Mouse (Mus musculus): ENCODE results near the gene Cul7.

Gene Cul7

DNA sequence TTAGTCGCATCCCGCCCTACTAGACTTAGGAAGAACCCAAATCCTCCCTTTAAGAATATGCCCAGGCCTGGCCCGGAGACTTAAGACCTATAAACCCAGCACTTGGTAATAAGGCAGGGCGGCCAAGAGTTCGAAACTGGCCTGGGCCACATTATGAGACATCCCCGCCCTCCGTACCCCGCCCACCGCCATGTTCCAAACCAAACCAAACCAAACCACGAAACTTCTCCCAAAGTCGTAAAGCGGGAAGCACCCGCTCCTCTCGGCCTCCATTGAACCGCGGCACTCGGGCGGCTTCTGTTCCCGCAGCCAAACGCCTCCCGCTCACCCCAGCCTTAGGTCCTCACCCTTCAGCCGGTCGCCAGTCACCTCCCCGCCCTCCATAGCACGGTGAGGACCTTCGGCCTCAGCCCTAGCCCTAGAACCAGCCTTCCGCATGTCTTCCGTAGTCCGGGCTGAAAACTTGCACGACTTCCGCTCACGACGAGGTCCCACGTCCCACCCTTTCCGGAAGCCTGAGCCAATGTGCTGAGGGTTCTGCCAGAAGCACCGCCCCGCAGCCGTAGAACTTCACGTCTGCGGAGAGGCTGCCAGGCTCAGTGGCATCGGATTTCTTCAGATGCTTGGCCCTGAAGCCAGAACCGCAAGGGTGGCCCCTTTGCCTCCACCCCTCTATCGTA, 23.9 kb downstream of the Cul7 start, which contains the start of gene Rrp36:
Gene Rrp36 (minus strand): TSS at position 503 of the 680 bp plus-strand sequence.
- peak; percentile 77 to 83 for DNase-seq

GRCm38 (mm10) chr17:46674530-46675283, 24.6 kb downstream of the Cul7 start:
- DNase-seq: peak in 1 of 2 experiments; percentile 25

DNA sequence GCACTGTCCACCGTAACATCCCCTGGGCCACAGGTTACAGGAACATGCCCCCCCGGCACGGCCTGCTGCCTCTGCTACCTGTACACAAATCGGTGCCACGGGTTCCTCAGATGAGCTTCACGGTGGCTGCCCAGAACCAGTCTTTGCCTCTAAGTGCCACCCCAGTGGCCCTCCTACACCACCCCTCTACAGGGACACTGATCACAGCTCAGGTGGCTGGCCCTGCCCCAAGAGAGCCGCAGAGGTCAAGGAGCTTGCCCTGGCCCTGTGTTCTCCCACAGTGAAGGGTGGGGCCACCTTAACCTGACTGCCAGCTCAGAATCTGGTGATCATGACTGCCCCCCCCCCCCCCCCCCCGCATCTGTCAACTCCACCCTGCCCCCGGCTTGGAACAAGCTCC, 28.3 kb downstream of the Cul7 start, which contains the start of gene Mea1:
Gene Mea1 (plus strand): TSS at position 378 of the 400 bp plus-strand sequence.
- DNase-seq: no peak

- DNase-seq: no peak
These were observed 28.8 kb downstream of the Cul7 start for GRCm38 (mm10) chr17:46678911-46679310.

DNA sequence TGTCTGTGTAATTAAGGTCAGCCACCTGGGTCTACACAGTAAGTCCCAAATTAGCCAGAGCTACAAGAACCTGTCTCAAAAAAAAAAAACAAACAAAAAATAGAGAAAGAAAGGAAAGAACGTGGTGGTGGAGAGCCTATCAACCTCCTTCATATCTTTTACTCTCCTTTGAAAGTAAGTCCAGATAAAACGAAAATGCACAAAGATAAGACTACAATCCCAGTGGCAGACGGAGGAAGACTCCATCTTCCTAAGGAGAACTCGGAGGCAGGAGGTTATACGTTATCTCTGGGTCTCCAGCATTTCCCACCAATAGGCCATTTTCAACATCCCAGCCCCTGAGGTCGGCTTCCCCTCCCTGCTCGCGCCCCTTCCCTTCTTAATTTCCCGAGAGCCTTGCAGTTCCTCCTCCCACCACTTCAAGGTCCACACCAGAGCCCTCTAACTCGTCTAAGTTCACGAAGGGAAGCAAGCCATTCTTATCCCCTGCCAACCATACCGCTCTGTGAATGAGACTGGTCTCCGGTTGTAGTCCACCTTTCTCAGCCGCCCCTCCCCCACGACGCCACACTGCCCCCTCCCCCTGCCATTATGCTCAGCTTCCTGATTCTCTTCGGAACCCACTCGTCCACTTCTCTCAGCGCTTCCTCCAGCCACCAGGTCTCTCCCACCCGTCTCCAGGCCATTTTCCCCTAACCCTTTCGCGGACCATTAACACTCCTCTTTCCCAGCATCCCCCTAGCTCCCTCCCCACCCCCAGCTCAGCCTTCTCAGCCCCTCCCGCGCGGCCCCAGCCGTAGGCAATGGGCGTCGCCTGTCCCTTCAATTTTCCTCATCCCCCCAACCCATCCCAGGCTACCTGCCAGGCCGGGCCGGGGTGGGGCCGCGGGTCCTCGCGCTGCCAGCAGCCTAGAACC, 30.0 kb downstream of the Cul7 start:
- DNase-seq: peak in 1 of 2 experiments; percentile 49

GRCm38 (mm10) chr17:46680760-46681373, 30.7 kb downstream of the Cul7 start, which contains the start of gene Klhdc3:
Klhdc3 (minus strand) TSS chr17:46680914.
- DNase-seq: peak; percentile 96 to 97

DNA sequence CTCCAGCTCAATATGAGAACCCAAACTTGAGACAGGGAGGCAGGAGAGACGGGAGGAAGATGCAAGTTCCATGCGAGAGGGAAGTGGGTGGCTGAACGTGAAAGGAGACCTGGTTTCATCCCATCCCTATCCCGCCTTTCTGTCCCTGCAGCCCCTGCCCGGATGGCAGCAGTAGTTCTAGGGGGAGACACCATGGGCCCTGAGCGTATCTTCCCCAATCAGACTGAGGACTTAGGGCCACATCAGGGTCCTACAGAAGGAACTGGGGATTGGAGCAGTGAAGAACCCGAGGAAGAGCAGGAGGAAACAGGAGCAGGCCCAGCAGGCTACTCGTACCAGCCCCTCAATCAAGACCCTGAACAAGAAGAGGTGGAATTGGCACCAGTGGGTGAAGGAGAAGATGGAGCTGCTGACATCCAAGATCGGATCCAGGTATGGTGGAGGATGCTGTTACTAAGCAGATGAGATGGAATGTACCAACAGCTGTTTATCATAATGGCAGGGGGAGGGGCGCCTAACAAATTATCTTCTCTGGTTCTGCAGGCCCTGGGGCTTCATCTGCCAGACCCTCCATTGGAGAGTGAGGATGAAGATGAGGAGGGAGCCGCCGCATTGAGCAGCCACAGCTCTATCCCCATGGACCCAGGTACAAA, 31.5 kb downstream of the Cul7 start:
- no peak for DNase-seq

DNA sequence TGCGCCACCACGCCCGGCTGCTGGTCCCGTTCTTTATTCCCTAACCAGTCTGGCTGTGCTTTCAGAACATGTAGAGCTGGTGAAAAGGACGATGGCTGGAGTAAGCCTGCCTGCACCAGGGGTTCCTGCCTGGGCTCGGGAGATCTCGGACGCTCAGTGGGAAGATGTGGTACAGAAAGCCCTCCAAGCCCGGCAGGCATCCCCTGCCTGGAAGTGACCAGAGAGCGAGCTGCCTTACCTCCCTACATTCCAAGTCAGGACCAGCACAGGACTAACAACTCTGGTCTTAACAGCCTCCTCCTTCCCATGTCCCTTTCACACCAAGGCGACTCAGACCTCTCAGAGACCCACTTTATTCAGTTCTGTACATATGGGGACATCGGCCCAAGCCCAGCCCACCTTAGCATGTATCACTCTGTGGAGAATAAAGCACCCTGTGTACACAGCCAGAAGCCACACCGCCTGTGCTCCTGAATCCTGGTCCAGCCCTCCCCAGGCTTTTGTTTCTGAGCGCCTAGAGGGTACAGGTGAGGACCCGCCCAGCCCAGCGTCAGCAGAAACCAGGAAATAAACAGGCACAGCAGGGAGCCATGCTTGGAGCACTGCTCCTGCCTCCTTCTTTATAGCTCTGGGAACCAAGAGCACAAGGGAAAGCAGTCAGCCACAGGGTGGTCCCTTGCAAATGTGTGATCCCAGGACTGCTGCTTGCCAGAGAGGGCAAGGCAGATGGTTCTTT, 32.7 kb downstream of the Cul7 start:
- DNase-seq: no peak

- DNase-seq: no peak
These were observed 35.8 kb downstream of the Cul7 start for GRCm38 (mm10) chr17:46685913-46686312.

- DNase-seq: no peak
These were observed 40.5 kb downstream of the Cul7 start for GRCm38 (mm10) chr17:46690665-46691064.

DNA sequence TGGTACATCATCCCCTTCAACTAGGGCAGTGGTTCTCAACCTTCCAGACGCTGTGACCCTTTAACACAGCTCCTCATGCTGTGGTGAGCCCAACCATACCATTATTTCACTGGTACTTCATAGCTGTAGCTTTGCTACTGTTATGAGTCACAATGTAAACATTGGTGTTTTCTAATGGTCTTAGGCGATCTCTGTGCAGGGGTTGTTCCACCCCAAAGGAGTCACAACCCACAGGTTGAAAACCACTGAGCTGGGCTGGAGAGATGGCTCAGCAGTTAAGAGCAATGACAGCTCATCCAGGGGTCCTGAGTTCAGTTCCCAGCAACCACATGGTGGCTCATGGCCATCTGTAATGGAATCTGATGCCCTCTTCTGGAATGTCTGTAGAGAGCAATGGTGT, 41.3 kb downstream of the Cul7 start:
- DNase-seq: no peak

GRCm38 (mm10) chr17:46694517-46695063, 44.5 kb downstream of the Cul7 start:
- no peak for DNase-seq

GRCm38 (mm10) chr17:46698515-46698914, 48.4 kb downstream of the Cul7 start:
- no peak for DNase-seq

GRCm38 (mm10) chr17:46699245-46699644, 49.1 kb downstream of the Cul7 start:
- no peak for DNase-seq

DNA sequence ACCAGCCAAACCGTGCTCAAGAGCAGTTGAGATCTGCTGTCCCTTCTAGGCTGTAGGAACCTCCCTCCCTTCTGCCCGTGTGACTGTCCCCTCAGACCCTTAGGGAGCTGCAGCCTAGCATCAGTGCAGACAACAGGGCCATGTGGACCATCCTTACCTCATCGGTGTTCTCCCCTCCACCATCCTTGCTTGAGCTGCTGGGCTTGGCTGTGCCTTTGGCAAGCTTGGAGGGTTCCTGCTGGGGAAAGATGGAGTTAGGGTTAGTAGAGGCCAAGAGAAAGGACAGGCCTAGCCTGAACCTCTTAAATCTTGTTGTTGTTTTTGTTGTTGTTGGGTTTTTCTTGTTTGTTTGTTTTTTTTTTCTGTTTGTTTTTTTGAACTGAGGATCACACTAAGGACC, 49.8 kb downstream of the Cul7 start:
- DNase-seq: no peak

- no peak for DNase-seq
These were observed 51.4 kb downstream of the Cul7 start for GRCm38 (mm10) chr17:46701489-46701888.

DNA sequence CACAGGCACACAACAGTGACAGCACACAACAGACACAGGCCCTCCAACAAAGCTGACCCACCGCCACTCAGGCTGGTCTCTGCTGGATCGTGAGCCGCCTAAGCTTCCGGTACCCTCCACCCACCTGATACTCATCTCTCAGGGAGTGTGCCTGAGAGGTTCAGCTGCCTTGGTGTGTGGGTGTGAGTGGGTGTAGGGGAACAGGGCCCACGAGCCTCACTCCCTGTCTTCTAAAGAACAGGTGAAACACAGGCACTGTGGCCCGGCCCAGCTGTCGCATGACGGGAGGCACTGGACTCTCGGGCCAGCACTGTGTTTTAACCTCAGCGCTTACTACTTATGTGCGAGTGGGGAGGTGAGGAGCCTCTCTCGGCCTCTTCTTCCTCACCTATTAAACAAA, 52.0 kb downstream of the Cul7 start:
- DNase-seq: no peak

GRCm38 (mm10) chr17:46702506-46702905, 52.4 kb downstream of the Cul7 start:
- no peak for DNase-seq

GRCm38 (mm10) chr17:46703971-46704886, 54.1 kb downstream of the Cul7 start:
- no peak for DNase-seq
